Mouse (Mus musculus) cerebellum, adult 18-20 months (tissue): Measurements from ENCODE around the gene Dennd5a.
A peak's percentile ranks its signal among the peaks of the same experiment; 100 is the strongest.

Experiments
- DNase-seq, 2 experiments: peaks; one replicate each; pipeline ENCODE4 v3.0.0; 2021

Dennd5a gene

DNA sequence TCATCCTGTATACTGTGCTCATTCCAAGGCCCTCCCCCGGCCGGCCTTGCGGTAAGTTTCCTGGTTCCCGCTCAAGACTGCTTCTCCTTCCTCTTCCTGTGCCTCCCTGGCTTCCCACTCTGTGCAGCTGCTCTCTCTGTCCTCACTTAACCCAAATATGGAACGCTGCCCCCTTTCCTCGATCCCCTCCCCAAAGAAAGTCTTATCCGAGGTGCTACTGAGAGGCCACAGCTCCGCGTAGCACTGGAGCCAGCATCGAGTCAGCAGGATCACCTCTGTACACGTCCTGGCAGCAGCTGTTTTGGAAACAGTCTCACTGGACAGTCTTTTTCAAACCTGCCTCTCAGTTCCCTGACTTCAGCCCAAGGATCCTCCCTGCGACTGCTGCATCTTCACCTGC, 81.1 kb downstream of the Dennd5a start:
- DNase-seq: no peak

DNA sequence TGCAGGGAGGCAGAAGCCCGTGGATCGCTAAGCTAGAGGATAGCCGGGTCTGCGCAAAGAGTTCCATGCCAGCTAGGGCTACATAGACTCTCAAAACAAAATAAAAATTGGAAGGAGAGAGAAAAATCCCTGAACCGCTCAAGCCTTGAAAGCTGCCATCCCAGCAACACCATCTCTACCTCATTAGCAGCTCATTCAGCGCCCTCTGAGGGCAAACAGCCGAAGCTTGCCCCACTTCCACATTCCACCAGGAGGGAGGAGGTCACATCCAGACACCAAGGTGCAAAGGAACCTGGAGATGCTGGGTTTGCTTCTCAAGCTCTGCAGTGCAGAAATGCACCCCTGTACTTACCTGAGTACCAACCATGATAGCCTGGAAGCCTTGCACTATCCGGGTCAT, 84.2 kb downstream of the Dennd5a start:
- DNase-seq: no peak

DNA sequence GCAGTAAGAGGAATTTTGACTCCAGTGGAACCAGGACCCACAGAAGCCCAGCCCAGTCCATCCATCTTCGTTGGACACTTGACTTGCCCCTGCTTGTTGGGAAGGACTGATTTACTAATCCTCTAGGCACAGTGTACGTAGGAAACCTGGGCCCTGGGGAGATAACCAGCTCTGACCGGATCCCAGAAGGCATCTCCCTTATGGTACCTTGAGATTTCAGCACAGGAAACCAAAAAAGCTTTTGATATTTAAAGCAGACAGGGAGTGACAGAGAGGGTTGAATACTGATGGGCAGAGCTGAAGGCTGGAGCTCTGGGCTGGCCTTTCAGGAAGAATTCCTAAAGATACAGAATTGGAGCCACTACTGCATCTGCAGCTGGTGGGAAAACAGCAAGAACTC, 84.7 kb downstream of the Dennd5a start:
- no peak for DNase-seq

DNA sequence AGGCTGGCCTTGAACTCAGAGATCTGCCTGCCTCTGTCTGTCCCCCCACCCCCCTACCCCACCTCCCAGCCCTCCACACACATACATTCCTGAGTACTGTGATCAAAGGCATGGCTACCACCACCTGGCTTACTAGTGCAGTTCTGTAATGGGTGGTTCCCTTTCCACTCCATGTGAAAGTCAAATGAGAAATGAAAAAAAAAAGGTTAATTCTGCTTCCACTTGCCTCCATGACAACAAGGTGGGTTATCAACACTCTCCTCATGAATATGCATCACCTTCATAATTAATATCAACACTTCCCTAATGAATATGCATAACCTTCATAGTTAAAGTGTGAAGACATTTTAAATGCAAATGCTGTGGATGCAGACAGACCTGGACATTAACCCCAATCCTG, 85.2 kb downstream of the Dennd5a start:
- no peak for DNase-seq

DNA sequence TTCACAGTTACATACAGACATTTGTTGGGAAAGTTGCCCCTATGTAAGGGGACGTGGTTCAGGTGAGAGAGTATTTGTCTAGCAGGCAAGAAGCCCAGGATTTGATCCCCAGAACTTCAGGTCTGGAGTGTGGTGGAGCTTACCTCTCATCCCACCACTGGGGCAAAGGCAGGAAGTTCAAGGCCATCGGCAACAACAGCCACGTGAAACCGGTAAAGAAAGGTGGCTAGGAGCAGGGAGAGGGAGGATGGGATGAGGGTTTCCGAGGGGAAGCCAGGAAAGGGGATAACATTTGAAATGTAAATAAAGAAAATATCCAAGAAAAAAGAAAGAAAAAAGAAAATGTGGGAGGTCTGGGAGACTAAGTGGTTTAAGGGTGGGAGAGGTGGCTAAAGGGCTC, 87.1 kb downstream of the Dennd5a start:
- no peak for DNase-seq

DNA sequence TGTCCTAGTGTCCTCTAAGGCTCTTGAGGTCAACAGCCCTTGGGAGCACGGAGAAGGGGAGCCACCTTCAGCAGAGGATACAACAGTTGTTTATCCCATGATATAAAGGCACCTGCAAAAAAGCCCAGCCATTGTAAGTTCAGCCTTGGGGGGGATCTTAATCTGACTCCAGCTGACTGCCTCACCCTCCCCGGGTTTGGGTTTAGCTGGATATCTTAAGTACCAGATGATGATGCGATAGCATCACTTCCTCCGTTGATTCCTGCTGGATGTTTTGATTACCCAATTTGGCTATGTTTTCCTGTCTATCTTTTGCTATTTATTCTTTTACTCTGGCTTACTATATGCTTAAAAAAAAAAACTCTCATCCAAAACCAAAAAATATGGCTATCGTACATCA, 89.0 kb downstream of the Dennd5a start:
- no peak for DNase-seq

DNA sequence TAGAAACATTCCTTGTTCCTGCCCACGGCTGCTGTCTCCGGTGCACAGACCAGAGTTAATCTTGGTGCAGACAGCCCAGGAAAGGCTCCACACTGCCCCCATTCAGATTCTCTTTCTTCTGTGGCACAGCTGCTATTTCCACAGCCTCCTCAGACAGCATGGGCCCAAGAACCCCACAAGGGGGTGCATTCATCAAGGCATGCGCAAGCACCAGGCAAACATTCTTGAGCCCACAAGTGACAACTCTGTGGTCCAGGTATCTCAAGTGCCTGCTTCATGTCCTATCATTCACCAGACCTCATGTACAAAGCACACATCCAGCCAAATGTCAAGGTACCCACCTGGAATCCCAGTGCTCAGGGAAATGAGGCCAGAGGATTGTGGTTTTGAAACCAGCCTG, 91.8 kb downstream of the Dennd5a start:
- no peak for DNase-seq

DNA sequence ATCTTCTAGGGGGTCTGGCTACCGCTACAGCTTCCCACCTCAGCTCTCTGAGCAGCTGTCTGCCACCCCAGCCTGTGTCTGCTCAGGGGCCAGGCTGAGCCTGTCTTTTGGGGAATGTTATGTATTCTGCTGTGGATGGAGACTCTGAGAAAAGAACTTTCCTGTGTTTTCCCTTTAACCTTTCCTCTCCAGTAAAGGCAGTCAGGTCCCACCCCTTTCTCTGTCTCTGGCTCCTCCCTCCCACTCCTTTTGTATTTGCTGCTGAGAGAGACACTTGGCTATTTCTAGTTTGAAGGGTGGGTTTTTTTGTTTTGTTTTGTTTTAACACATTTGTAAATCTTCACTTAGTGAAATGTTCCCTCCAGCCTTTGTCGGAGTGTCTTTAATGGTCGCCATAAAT, 93.6 kb downstream of the Dennd5a start:
- no peak for DNase-seq

DNA sequence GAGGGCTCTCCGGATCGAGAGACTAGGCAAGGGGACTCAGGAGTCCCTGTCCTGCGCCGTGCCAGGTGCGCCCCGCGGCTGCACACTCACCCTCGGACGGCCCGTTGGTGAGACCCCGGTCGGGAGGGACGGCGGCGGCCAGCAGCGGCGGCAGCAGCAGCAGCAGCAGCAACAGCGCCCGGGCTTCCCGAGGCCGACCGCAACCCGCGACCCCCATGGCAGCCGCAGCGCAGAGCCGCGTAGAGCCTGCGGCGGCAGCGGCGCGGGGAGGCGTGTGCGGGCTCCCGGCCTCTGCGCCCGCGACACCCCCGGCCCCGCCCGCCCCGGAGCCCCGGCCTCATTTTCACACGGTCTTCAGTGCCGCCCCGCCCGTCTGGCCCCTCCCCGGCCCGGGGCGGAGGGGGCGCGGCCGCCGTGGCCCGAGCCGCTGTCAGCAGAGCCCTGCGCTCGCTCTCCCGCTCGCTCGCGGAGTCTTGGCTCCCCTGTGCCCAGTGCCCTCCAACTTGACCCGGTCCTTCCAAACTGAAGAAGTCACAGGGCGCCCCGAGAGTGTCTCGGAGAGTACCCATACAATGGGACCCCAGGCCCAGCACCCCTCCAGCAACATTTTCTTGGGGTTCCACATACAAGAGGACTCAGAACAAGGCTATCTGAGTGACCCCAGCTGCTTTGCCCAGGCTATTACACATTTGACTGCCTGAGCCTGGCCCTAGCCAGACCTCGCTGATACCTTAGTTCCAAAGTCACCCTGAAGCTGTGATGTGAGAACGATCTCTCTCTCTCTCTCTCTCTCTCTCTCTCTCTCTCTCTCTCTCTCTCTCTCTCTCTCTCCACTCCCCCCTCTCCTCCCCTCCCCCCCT, 94.7 kb downstream of the Dennd5a start, which contains the start of gene Scube2:
TSS of gene Scube2 (minus strand) at position 310 of the 860 bp plus-strand sequence.
- DNase-seq: peak in 1 of 2 experiments; percentile 16

DNA sequence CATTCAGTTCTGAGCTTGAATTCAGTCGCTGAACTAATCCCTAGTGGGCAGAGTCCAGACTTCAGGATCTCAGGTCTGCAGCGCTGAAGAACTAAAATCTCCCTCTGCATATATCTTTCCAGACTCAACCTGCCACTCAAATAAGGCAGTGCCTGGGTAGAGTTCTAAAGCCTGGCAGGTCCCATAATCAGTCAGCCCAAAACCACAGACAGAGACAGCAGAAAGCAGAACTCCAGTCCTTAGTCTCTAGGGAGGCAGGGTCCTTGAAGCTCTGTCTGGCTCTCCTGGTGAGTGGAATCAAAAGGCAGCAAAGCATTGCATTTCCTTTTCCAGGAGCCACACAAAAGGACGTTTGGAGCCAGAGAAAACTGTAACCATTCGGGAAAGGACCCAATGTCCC, 96.7 kb downstream of the Dennd5a start:
- DNase-seq: no peak

DNA sequence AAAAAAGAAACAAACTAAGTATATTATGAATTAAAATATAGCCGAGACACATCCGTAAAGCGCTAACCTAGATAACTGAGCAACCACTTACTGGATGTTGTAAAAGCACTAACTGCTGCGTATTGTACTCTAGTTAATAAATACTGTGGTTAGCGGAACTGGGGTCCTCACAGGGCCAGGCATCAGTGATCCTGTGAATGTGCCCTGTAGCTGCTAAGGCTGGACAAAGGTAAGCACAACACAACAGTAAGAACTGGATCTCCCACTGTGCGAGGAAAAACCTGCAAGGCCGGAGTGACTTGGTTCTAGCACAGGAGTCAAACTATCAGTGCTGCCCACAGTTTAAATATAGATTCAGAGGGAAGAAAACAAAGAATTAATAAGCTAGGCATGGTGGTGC, 100.1 kb downstream of the Dennd5a start:
- DNase-seq: no peak

DNA sequence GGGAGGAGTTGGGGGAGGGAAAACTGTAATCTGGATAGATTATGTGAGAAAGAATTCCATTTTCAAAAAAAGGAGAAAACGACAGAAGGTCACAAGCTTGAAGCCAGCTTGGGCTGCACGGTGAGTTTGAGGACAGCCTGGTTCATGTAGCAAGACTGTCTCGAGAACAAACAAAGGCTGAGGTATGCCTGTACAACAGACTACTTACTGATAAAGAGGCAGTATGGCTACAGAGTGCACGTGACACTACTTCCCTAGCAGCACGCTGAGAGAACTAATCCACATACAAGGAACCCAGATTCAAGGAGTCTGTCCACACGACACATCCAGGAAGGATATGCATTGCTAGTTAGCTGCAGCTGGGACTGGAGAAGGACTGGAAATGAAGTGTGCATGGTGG, 100.9 kb downstream of the Dennd5a start:
- DNase-seq: no peak

DNA sequence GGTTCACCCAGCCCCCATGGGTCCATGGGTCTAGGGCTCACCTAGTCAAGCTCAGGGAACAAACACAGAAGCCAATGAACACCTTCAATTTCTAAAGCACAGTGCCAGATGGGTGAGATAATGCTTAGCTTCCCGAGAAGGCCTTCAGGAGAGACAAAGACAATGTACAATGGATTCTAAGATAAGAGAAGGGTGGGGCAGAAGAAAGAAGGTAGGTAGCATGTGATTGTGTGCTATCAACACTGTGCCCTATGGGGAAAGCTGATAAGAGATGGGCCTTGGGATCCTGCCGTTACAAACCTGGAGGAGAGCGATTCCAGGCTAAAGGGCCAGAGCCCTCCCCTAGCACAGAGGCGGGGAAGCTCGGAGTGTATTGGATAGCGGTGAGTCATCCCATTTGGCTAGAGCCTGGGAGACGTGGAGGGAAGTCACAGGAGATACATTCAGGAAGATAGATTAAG, 107.5 kb downstream of the Dennd5a start:
- DNase-seq: peak; percentile 38 to 51

DNA sequence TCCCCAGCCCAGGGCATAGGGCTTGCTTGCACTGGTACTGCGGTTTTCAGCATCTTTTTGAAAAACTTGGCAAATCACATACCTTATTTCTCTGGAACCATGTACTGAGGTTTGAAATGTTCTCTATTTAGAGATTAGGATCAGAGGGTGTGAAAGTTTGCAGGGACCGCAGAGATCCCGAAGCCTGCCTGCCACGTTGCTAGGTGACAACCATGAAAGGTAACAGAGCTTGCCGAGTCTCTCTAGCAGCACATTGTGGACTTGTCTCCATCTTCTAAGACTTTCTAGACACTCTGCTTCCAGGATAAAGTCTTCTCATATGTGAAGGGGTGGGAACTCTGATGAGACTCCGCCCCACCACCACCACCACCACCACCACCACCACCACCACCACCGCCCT, 108.3 kb downstream of the Dennd5a start:
- no peak for DNase-seq

DNA sequence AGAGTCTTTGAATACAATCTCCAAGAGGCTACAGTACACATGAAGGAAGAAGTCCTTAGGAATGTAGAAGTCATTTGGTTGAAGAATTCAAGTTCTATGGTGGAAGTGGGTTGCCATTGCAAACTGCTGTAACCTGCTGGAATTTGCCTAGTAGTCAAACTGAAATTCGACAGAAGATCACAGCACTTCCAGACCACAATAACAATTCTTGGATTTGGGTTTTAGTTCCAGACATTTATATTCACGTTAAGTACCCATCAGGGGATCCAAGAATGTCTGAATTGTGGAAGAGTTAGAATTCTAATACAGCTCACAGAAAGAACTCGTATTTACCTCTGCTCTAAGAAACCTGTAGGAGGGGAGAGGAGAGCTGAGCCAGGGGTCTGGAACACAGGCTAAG, 109.7 kb downstream of the Dennd5a start:
- DNase-seq: no peak

DNA sequence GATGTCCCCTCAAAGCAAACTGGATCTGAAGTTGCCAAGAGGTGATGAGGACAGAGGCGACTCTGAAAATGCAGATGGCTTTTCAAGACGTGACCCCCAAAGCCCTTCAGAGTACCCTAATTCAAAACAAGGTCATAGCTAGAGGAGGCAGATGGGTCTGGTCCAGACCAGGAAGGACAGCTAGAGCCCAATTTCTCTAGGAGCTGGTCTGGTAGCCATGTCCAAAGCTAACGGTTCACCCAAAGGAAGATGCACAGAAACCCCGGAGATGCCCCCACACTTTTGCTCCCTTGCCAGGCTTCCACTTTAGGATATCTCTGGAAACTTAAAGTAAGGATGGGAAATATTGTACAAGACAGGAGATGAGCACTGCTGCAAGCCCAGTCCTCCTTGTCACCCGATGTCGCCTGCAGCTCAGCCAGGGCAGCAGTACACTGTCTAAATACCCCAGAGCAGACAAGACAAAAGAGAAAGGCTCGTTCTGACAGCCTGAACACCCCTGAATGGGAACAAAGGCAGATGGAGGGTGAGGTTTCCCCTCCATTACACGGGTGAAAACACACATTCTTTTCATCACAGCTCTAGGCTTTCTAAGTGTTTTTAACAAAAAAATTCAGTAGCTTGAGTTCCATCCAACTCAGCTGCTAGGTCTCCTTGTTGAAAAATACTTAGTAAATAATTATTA, 110.4 kb downstream of the Dennd5a start:
- DNase-seq: no peak

DNA sequence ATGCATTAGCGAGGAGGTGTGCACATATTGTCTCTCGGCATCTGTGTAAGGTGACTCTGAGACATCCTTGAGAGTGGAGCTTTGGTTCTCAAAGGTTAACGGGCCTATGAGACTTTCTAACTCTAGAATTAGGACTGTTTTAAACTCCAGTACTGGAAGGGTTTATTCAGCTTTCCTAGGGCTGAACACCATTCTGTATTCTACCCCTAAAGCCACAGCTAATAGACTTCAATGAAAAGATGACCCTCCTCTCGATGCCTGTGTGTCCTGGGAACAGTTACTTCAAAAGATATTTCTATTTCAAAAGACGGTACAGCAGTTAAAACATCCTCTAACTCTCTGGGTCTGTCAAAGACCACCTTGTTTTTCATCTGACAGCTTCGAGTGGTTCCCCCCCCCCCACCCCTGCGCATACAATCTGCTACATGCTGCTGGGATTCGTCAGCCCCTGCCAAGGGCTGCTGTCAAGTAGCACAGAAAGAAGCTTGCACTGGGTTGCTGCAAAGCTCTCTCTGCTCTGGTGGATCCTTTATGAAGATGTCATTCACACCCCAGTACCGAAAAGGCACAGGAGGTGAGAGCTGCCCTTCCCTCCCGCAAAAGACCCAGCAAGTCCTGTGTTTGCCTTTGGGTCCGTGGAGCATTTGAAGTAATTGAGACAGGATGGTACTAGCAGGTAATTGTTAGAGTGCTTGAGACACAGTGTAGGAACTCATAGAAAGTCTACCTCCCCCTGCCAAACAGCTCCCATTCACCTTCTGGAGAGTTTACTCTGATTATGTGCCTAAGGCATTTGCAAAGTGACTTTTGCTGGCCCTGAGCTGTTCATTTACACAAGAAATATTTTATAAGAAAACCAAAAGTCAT, 111.2 kb downstream of the Dennd5a start:
- no peak for DNase-seq

DNA sequence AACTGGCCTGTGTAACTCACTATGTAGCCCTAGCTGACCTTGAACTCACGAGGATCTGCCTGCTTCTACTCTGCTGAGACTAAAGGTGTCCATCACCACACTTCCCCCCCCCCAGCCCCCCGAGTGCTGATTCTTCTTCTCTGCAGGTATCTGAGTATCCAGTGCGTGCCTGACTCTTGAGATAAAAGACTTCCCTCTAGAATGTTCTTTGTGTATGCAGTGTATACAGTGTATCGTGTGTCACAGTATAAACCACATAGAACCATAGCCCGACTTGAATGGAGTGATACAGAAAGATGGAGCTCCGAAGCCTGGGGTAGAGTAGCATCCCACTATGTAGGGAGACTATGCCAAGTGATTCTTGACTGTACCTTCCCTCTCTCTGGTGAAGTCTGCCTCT, 116.2 kb downstream of the Dennd5a start:
- DNase-seq: no peak
